Mouse (Mus musculus): Measurements from ENCODE around the gene Zfp276.
"Not testable (repeated sequence)": the region's sequence is repeated elsewhere in the genome, so short reads cannot be mapped to it uniquely, and the experiment has no call there.

Zfp276 gene

GRCm38 (mm10) chr8:123244382-123244781 lies 9.6 kb upstream of the Zfp276 start:
- no peak for DNase-seq (ENCODE audit: low read depth in 2 of 2, low spot score in 2 of 2)

DNA sequence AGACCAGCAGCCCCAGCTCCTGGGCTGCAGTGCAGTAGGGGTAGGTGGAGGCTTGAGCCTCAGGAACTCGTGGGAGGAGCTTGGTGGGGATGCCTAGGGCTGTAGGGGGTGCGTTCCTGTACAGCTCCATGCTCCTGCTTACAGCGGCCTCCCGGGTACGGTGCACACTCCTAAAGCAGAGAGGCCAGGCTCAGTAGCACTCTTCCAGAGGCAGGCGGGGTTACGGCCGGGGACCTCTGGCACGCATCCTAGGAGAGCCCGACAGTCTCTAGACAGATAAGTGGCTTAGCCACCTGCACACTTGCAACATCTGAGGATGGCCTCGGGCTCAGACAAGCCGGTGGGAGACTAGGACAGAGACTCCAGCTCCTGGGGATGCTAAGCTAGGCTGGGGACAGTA lies 8.5 kb upstream of the Zfp276 start:
- DNase-seq (ENCODE audit: low read depth in 2 of 2, low spot score in 2 of 2): no peak

- DNase-seq (ENCODE audit: low read depth in 2 of 2, low spot score in 2 of 2): no peak
These were observed 6.2 kb upstream of the Zfp276 start for GRCm38 (mm10) chr8:123247748-123248147.

GRCm38 (mm10) chr8:123248596-123248995 lies 5.4 kb upstream of the Zfp276 start:
- no peak for DNase-seq (ENCODE audit: low read depth in 2 of 2, low spot score in 2 of 2)

DNA sequence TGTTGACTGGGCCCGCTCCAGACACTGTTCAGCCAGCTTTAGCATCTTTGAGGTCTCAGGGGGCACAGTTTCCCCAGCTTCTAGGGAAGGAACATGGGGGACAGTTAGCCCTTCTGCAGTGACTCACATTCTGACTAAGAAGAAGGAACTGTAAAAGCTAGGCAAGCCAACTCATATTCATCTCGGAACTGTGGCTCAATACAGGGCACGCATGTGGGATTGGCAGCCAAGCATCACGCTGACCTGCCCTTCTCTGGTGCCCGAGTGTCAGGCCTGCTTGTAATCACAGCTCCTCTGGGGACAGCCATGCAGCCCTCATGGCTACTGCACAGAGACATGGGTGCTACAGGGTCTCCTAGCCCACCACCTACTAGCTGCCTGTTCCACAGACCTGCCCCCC lies 3.1 kb upstream of the Zfp276 start:
- DNase-seq (ENCODE audit: low read depth in 2 of 2, low spot score in 2 of 2): no peak

DNA sequence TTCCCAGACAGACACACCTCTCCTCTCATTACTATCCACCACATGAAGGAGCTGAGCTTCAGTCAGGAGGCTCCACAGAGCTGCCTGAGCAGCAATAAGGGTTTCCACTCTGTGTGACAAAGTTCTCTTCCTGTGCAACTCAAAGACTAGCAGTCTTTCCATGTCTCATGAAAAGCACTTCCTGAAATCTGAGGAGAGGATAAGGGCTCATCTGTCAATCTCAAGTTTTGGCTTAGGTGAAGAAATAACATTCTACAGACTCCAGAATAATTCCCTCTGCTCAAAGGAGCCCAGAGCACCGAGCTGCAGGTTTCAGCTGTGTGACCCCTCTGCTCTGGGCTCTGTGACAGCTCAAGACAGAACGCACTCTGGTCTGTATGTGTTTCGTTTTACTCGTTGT lies 1.1 kb upstream of the Zfp276 start:
- no peak for DNase-seq (ENCODE audit: low read depth in 2 of 2, low spot score in 2 of 2)

- DNase-seq (ENCODE audit: low read depth in 2 of 2, low spot score in 2 of 2): no peak
These were observed 420 bp upstream of the Zfp276 start for GRCm38 (mm10) chr8:123253451-123254098.

- no peak for DNase-seq (ENCODE audit: low read depth in 2 of 2, low spot score in 2 of 2)
These were observed 1.2 kb downstream of the Zfp276 start for GRCm38 (mm10) chr8:123255170-123255569.

GRCm38 (mm10) chr8:123257114-123257513 lies 3.1 kb downstream of the Zfp276 start:
- no peak for DNase-seq (ENCODE audit: low read depth in 2 of 2, low spot score in 2 of 2)

GRCm38 (mm10) chr8:123257593-123257992 lies 3.6 kb downstream of the Zfp276 start:
- not testable (repeated sequence) for DNase-seq (ENCODE audit: low read depth in 2 of 2, low spot score in 2 of 2)

DNA sequence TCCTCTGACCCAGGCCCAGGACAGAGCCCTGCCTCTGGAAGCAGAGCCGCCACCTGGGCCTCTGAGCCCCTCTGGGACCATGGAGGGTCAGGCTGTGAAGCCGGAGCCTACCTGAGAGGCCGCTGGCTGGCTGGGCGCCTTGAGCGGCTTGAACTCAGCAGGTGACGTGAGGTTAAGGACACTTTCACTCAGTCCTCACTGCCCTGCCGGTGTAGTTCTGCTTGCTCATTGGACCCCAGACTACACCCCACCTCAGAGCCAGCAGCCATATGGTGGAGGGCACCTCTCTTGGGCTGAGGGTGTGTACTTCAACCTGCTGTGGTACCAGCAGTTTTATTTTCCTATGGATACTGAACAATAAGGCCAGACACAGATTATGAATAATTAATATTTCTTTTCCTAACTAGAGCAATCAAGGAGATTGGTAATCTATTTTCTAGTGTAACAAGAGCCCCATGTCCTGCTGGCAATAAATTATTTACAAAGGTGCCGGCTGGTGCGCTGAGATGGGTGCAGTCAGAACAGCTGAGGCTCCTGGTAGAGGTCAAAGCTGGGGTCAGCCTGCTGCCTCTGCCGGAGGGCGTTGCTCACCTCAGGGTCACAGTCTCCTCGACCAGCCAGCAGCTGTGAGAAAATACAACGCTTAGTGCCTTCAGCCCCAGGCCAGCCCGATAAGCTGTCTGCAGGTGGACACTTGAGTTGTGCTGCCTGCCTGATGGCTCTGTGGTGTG lies 14.1 kb downstream of the Zfp276 start:
- DNase-seq (ENCODE audit: low read depth in 2 of 2, low spot score in 2 of 2): no peak

GRCm38 (mm10) chr8:123271147-123271546 lies 17.2 kb downstream of the Zfp276 start:
- DNase-seq (ENCODE audit: low read depth in 2 of 2, low spot score in 2 of 2): no peak

DNA sequence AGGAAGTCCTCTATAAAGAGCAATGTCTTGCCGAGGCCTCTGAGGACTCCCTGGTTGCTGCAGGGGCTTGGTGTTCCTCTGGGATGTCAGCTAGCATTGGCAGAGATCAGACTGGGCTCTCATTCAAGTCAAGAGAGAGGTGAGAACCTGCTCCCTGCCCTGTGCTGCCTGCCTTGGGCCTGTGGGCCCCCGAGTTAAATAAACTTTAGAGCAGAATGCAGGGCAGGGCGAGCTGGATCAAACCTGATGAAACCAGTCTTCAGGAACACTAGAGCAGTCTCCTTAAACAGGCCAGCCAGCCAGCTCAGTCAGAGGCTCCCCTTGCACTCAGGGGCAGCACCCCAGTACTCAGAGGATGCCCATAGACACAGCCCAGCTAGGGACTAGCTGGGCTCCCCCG lies 17.9 kb downstream of the Zfp276 start:
- DNase-seq (ENCODE audit: low read depth in 2 of 2, low spot score in 2 of 2): no peak

DNA sequence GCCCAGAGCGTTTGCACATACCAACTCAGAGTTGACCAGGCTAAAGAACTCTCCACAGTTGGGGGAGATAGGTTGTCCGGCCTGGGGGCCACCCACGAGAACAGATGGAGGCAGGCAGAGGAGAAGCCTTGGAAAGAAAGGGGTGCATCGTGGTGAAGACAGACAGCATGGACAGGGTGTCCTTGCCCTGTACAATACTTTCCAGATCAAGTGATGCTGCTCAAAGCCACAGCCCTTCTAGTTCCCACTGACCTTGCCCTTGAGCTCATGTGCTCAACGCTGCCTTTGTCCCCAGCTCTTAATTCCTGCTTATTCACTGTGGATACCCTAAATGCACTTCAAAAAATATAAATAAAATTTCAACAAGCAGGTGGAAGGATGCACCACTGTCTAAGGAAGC lies 20.5 kb downstream of the Zfp276 start:
- DNase-seq (ENCODE audit: low read depth in 2 of 2, low spot score in 2 of 2): no peak

DNA sequence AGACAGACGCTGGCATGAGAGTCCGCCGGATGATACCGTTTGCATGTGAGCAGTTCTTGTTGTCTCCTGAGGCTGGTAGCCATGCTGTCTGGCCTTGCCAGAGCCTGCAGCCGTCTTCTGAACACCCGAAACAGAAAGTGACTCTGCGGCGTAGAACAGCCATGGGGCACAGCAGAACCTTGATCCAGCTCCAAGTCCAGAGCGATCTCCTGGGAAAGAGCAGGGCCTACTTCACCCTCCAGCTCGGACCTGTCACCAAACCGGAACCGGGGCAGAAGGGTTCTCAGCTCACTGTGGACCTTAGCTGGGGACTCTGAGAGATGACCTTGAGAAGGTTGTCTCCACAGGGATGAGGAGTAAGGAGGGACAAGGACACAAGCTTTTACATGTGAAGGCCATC lies 21.1 kb downstream of the Zfp276 start:
- DNase-seq (ENCODE audit: low read depth in 2 of 2, low spot score in 2 of 2): no peak

- DNase-seq (ENCODE audit: low read depth in 2 of 2, low spot score in 2 of 2): no peak
These were observed 24.4 kb downstream of the Zfp276 start for GRCm38 (mm10) chr8:123278445-123278844.

DNA sequence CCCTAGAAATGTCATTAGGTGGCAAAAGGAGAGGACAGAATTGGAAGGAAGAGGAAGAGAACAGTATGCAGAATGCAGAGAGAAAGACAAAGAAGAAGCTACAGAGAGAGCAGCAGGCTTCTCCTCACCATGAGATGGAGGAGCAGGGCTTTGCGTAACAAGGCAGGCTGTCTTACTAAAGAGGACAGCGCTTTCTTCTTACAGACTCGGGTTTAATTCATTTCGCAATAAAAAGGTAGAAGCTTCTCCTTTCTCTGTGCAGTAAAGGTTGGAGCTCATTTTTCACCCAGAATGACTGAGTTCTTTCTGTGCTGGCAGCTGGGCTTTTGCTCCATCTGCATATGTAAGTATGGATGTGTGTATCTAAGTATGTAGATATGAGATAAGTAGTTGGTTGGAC lies 25.8 kb downstream of the Zfp276 start:
- DNase-seq (ENCODE audit: low read depth in 2 of 2, low spot score in 2 of 2): no peak

- DNase-seq (ENCODE audit: low read depth in 2 of 2, low spot score in 2 of 2): no peak
These were observed 26.5 kb downstream of the Zfp276 start for GRCm38 (mm10) chr8:123280302-123281094.

GRCm38 (mm10) chr8:123282994-123283393 lies 29.0 kb downstream of the Zfp276 start:
- not testable (repeated sequence) for DNase-seq (ENCODE audit: low read depth in 2 of 2, low spot score in 2 of 2)

DNA sequence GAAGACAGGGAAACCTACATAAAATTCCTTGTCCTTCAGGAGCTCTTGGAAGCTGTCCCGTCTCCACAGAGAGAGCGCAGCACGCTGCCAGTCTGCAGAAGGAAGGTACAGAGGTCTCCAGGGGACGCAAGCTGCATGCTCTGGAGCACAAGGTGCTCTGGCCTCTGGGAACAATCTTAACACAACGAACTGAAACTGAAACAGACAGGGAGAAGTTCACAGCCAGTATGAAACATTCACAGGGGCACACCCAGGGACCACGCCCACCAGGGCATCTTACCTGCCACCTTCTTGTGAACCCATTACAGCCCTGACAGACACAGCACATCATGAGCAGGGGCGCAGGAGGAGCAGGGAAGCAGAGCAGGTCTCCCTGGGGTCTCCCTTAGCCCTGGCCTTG lies 30.0 kb downstream of the Zfp276 start:
- DNase-seq (ENCODE audit: low read depth in 2 of 2, low spot score in 2 of 2): no peak

DNA sequence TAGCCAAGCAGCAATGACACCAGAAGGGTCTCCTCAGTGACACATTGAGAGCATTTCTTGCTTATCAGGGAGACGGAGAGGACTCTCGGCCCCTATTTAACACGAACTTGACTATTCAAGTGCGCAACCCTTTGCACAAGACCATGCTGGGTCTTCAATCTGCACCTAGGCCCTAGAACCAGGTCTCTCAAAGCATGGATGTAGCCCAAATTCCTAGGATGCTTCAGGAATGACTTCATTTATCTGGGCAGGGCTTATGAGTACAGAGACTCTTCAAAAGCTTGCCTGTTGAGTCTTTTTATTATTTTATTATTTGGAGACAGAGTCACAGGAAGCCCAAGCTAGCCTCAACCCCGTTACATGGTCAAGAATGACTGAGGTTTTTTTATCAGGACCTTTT lies 30.5 kb downstream of the Zfp276 start:
- DNase-seq (ENCODE audit: low read depth in 2 of 2, low spot score in 2 of 2): no peak

GRCm38 (mm10) chr8:123287362-123287761 lies 33.4 kb downstream of the Zfp276 start:
- no peak for DNase-seq (ENCODE audit: low read depth in 2 of 2, low spot score in 2 of 2)

Measured in CD8-positive naive resting alpha-beta T cell, adult 2 months (primary cell).